Mouse (Mus musculus) G1E (cell line): ENCODE data around the gene Nfyc.

Source experiments
- CTCF ChIP-seq: IDR thresholded peaks from 2 replicates; pipeline ENCODE4 v1.5.1; 2012; ENCODE audit warnings: low read depth, low read length, inconsistent platforms, mixed read lengths
- GATA1 ChIP-seq: IDR thresholded peaks from 2 replicates; pipeline ENCODE4 v1.6.1; 2012; ENCODE audit warnings: borderline replicate concordance, low read length, inconsistent platforms, mixed read lengths
- POLR2AphosphoS5 ChIP-seq: IDR thresholded peaks from 2 replicates; pipeline ENCODE4 v1.6.1; 2012; ENCODE audit warnings: low read depth, low read length, inconsistent platforms; ENCODE audit not compliant: insufficient replicate concordance

DNA sequence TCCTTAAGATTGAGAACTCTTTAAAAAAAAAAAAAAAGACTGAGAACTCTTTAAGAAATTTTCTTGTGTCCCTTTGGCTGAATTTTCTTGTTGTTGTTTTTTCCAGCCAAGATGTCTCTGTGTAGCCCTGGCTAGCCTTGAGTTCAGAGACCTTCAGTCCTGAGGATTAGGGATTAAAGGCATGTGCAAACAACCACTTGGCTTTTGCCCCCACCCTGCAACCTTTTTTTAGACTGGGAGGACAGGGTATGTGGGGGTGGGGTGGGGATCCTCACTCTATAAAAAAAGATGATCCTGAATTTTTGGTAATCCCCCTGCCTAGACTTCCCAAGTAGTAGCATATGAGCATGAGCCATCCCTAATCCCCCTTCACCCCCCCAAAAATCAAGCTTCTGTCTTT is 25.6 kb downstream of the Nfyc start:
- TF ChIP-seq CTCF = no peak
- no peak for TF ChIP-seq GATA1
- no peak for TF ChIP-seq POLR2AphosphoS5
